Mouse (Mus musculus): ENCODE data around the gene Cgrrf1. TPM values are rescaled to one million over a fixed set of nuclear protein-coding genes. Genes with fewer than 3 reads are reported as not detected.
"Not testable (repeated sequence)": the region's sequence is repeated elsewhere in the genome, so short reads cannot be mapped to it uniquely, and the experiment has no call there.

The Cgrrf1 gene
- total RNA-seq, 1 experiment = 6.6 TPM

GRCm38 (mm10) chr14:46818743-46819142 lies 13.2 kb upstream of the Cgrrf1 start:
- in situ Hi-C loops (cut with MboI; ENCODE audit: low sequenced_read_pairs in 2 of 2, unreplicated experiment in 2 of 2) = no loop called here
- Histone ChIP-seq H3K27ac (ENCODE audit: insufficient read depth, low read depth, low read length, poor library complexity, severe bottlenecking) (no peak overlapping the region), H3K4me3 (ENCODE audit: insufficient read depth in 1 of 2, low read depth in 1 of 2, low read length in 2 of 2, poor library complexity in 1 of 2, severe bottlenecking in 1 of 2) (no peak overlapping the region), H3K9ac (ENCODE audit: insufficient read depth, low read depth, low read length, poor library complexity, severe bottlenecking) (no peak overlapping the region), H3K4me1 (ENCODE audit: control insufficient read depth in 2 of 2, insufficient read depth in 2 of 2, low read length in 2 of 2, poor library complexity in 1 of 2) (peaks cover 0 to 6% of the 10 kb centered on the region in 2 experiments; a peak in 2 of 4 replicates), H3K9me3 (ENCODE audit: control insufficient read depth, insufficient read depth, low read depth, low read length) (no peaks in the 10 kb centered on the region), H3K36me3 (ENCODE audit: control insufficient read depth, insufficient read depth, low read length, poor library complexity, severe bottlenecking) (peaks cover 9% of the 10 kb centered on the region)
- DNase-seq (ENCODE audit: low read depth, low spot score) = no peak
- no peak for TF ChIP-seq MAFK (IDR thresholded peaks at IDR 0.05; ENCODE audit: insufficient read depth, low read depth, low read length)
- no peak for TF ChIP-seq HCFC1 (IDR thresholded peaks at IDR 0.05; ENCODE audit: borderline replicate concordance, insufficient read depth, low read length)
- TF ChIP-seq ZNF384 (IDR thresholded peaks at IDR 0.05; ENCODE audit: low read depth, low read length) = no peak
- no peak for TF ChIP-seq CHD2 (IDR thresholded peaks at IDR 0.05; ENCODE audit: low read depth, low read length)
- no peak for TF ChIP-seq ZC3H11A (IDR thresholded peaks at IDR 0.05; ENCODE audit: borderline replicate concordance, low read depth, low read length)

GRCm38 (mm10) chr14:46819961-46820360 lies 12.0 kb upstream of the Cgrrf1 start:
- H3K9me3 ChIP-seq (ENCODE audit: control insufficient read depth, insufficient read depth, low read depth, low read length); DNase-seq (ENCODE audit: low read depth, low spot score); in situ Hi-C loops (cut with MboI; ENCODE audit: low sequenced_read_pairs in 2 of 2, unreplicated experiment in 2 of 2); H3K27ac ChIP-seq (ENCODE audit: insufficient read depth, low read depth, low read length, poor library complexity, severe bottlenecking); H3K9ac ChIP-seq (ENCODE audit: insufficient read depth, low read depth, low read length, poor library complexity, severe bottlenecking); H3K4me1 ChIP-seq (ENCODE audit: control insufficient read depth in 2 of 2, insufficient read depth in 2 of 2, low read length in 2 of 2, poor library complexity in 1 of 2); H3K36me3 ChIP-seq (ENCODE audit: control insufficient read depth, insufficient read depth, low read length, poor library complexity, severe bottlenecking); H3K4me3 ChIP-seq (ENCODE audit: insufficient read depth in 1 of 2, low read depth in 1 of 2, low read length in 2 of 2, poor library complexity in 1 of 2, severe bottlenecking in 1 of 2): not testable (repeated sequence)

- H3K9me3 ChIP-seq (ENCODE audit: control insufficient read depth, insufficient read depth, low read depth, low read length) = peaks cover 7% of the 10 kb centered on the region
- DNase-seq (ENCODE audit: low read depth, low spot score) = no peak
- peak overlapping the region; percentile 91 for H3K9ac ChIP-seq (ENCODE audit: insufficient read depth, low read depth, low read length, poor library complexity, severe bottlenecking)
- H3K4me3 ChIP-seq (ENCODE audit: insufficient read depth in 1 of 2, low read depth in 1 of 2, low read length in 2 of 2, poor library complexity in 1 of 2, severe bottlenecking in 1 of 2) = peak overlapping the region; percentile 81 to 88
- H3K4me1 ChIP-seq (ENCODE audit: control insufficient read depth in 2 of 2, insufficient read depth in 2 of 2, low read length in 2 of 2, poor library complexity in 1 of 2) = peaks cover 0 to 6% of the 10 kb centered on the region in 2 experiments; a peak in 1 of 4 replicates
- in situ Hi-C loops (cut with MboI; ENCODE audit: low sequenced_read_pairs in 2 of 2, unreplicated experiment in 2 of 2) = no loop called here
- TF ChIP-seq ZNF384 (IDR thresholded peaks at IDR 0.05; ENCODE audit: low read depth, low read length) (no peak), MAFK (IDR thresholded peaks at IDR 0.05; ENCODE audit: insufficient read depth, low read depth, low read length) (no peak), HCFC1 (IDR thresholded peaks at IDR 0.05; ENCODE audit: borderline replicate concordance, insufficient read depth, low read length) (no peak), ZC3H11A (IDR thresholded peaks at IDR 0.05; ENCODE audit: borderline replicate concordance, low read depth, low read length) (no peak), CHD2 (IDR thresholded peaks at IDR 0.05; ENCODE audit: low read depth, low read length) (no peak)
- peaks cover 2% of the 10 kb centered on the region; the same call in 1 of the 2 replicates for H3K36me3 ChIP-seq (ENCODE audit: control insufficient read depth, insufficient read depth, low read length, poor library complexity, severe bottlenecking)
- H3K27ac ChIP-seq (ENCODE audit: insufficient read depth, low read depth, low read length, poor library complexity, severe bottlenecking) = 0 out of 2 replicates have a peak overlapping the region, but pooled peaks have one; percentile 35
Observed at GRCm38 (mm10) chr14:46821271-46821872, 10.6 kb upstream of the Cgrrf1 start.

- TF ChIP-seq MAFK (IDR thresholded peaks at IDR 0.05; ENCODE audit: insufficient read depth, low read depth, low read length) = no peak
- peak; percentile 61; the same call in 1 of the 2 replicates for TF ChIP-seq HCFC1 (IDR thresholded peaks at IDR 0.05; ENCODE audit: borderline replicate concordance, insufficient read depth, low read length)
- Histone ChIP-seq H3K9ac (ENCODE audit: insufficient read depth, low read depth, low read length, poor library complexity, severe bottlenecking) (peak within 1 kb of the TSS; percentile 91), H3K27ac (ENCODE audit: insufficient read depth, low read depth, low read length, poor library complexity, severe bottlenecking) (peak within 1 kb of the TSS; percentile 35; the same call in 1 of the 2 replicates), H3K4me3 (ENCODE audit: insufficient read depth in 1 of 2, low read depth in 1 of 2, low read length in 2 of 2, poor library complexity in 1 of 2, severe bottlenecking in 1 of 2) (peak within 1 kb of the TSS; percentile 81 to 88), H3K9me3 (ENCODE audit: control insufficient read depth, insufficient read depth, low read depth, low read length) (peaks cover 10% of the 10 kb centered on the region), H3K36me3 (ENCODE audit: control insufficient read depth, insufficient read depth, low read length, poor library complexity, severe bottlenecking) (no peaks in the 10 kb centered on the region), H3K4me1 (ENCODE audit: control insufficient read depth in 2 of 2, insufficient read depth in 2 of 2, low read length in 2 of 2, poor library complexity in 1 of 2) (peaks cover 0 to 6% of the 10 kb centered on the region in 2 experiments; a peak in 1 of 4 replicates)
- peak; percentile 77 for DNase-seq (ENCODE audit: low read depth, low spot score)
- in situ Hi-C loops (cut with MboI; ENCODE audit: low sequenced_read_pairs in 2 of 2, unreplicated experiment in 2 of 2) = no loop called here
Observed at GRCm38 (mm10) chr14:46821873-46822716, 9.8 kb upstream of the Cgrrf1 start, which contains the start of gene Gmfb. Gene Gmfb (minus strand): TSS chr14:46822242.
